Mouse (Mus musculus): ENCODE measurements around the gene Akt1s1. TPM values are rescaled to one million over a fixed set of nuclear protein-coding genes. Genes with fewer than 3 reads are reported as not detected.

Gene Akt1s1
- polyA plus RNA-seq, 1 experiment from 2014 or later = 89.7 TPM

DNA sequence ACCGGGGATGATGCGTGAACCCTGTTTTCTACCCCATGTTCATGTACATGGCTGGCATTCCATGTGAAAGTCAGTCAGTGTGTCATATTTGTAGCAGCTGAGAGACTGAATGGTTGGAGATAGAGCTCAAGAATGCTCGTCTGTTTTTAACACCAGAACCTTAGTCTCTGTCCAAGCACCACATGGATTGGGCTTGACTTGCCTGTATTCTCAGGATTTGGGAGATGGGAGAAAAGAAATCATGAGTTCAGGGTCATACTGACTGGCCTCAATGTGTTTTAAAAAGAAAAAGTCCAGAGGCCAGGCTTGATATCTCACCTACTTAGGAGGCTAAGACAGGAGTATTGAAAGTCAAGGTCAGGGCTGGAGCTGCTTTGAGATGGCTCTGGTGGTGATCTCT is 31.4 kb upstream of the Akt1s1 start:
- peak overlapping the region; percentile 68 for H3K4me3 ChIP-seq
- H3K9ac ChIP-seq = peak overlapping the region; percentile 71; the same call in 1 of the 2 replicates
- H3K4me2 ChIP-seq = peak overlapping the region; percentile 63
- 30% methylated on average over 3 of the region's 3 CpGs for WGBS
- no peaks in the 10 kb centered on the region for H3K9me3 ChIP-seq
- no peak for ATAC-seq (replicated peaks)
- peaks cover 46% of the 10 kb centered on the region for H3K4me1 ChIP-seq
- H3K36me3 ChIP-seq (replicated peaks) = no peaks in the 10 kb centered on the region
- no peak overlapping the region for H3K27ac ChIP-seq
- no peaks in the 10 kb centered on the region for H3K27me3 ChIP-seq (replicated peaks)

DNA sequence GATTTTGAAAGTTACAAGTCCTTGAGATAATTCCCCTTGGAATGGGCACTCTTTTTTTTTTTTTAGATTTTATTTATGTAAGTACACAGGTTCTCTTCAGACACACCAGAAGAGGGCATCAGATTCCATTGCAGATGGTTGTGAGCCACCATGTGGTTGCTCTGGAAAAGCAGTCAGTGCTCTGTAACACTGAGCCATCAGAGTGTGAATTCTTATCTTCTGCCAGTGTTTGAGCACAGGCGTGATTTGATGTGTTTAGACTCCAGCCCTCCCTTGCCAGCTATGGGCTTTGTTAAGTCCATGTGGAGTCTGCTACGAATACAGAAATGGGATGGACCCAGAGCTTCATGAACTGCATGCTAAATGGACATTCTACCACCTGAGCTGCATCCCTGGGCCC is 30.6 kb upstream of the Akt1s1 start:
- Histone ChIP-seq H3K9ac (peak overlapping the region; percentile 19; the same call in 1 of the 2 replicates), H3K4me3 (peak overlapping the region; percentile 68; the same call in 1 of the 2 replicates), H3K4me1 (peaks cover 51% of the 10 kb centered on the region), H3K36me3 (replicated peaks) (no peaks in the 10 kb centered on the region), H3K27me3 (replicated peaks) (no peaks in the 10 kb centered on the region), H3K27ac (no peak overlapping the region), H3K9me3 (no peaks in the 10 kb centered on the region), H3K4me2 (peak overlapping the region; percentile 63)
- no peak for ATAC-seq (replicated peaks)
- WGBS = 24% methylated on average over 2 of the region's 2 CpGs

DNA sequence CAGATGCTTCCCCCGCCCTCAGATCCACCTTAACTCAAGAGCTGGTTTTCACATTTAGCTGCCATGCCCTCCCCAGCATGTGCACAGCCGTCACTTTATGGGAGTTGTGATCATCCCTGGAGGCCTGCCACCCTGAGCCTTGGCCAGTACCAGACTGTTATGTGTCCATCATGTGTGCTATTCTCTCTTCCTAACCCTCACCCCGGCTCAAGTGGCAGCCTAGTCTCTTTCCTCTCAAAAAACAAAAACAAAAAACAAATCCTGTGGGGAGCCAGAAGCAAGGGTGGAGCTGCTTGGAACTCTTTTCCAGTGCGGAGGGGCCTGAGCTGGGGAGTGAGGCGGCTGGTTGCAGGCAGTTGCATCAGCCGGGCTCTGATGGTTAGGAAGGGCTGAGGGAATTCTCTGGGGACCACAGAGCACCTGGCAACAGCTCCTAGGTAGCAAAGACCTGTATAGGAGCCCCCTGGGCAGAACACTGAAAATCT is 30.0 kb upstream of the Akt1s1 start:
- Histone ChIP-seq H3K27me3 (replicated peaks) (no peaks in the 10 kb centered on the region), H3K4me1 (peaks cover 55% of the 10 kb centered on the region), H3K9me3 (no peaks in the 10 kb centered on the region), H3K4me2 (peak overlapping the region; percentile 63), H3K27ac (peak overlapping the region; percentile 24; the same call in 1 of the 2 replicates), H3K36me3 (replicated peaks) (no peaks in the 10 kb centered on the region), H3K4me3 (peak overlapping the region; percentile 68; the same call in 1 of the 2 replicates), H3K9ac (peak overlapping the region; percentile 19; the same call in 1 of the 2 replicates)
- 30% methylated on average over 6 of the region's 6 CpGs for WGBS
- ATAC-seq (replicated peaks) = no peak

DNA sequence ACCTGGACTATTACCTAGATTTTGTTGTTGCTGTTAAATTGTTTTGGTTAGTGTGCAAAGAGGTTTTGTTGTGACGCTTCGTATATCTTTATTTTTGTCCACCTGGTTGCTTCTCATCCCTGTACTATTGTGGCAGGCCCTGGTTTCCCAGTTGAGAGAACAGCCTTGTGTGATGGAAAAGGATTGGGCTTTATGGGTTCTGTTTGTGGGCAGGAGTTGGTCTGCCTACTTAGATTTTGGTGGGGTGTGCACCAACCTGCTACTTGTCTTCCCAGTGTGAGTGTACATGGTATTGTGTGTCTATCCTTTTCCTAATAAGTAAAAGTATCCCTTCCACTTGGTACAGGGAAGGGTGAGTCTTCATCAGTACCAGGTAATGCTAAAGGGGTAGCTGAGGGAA is 29.4 kb upstream of the Akt1s1 start:
- H3K27ac ChIP-seq = peak overlapping the region; percentile 24; the same call in 1 of the 2 replicates
- no peaks in the 10 kb centered on the region for H3K36me3 ChIP-seq (replicated peaks)
- WGBS = 95% methylated on average over 2 of the region's 2 CpGs
- peaks cover 55% of the 10 kb centered on the region for H3K4me1 ChIP-seq
- H3K9me3 ChIP-seq = no peaks in the 10 kb centered on the region
- ATAC-seq (replicated peaks) = no peak
- H3K4me3 ChIP-seq = no peak overlapping the region
- H3K9ac ChIP-seq = no peak overlapping the region
- H3K4me2 ChIP-seq = peak overlapping the region; percentile 63
- no peaks in the 10 kb centered on the region for H3K27me3 ChIP-seq (replicated peaks)

DNA sequence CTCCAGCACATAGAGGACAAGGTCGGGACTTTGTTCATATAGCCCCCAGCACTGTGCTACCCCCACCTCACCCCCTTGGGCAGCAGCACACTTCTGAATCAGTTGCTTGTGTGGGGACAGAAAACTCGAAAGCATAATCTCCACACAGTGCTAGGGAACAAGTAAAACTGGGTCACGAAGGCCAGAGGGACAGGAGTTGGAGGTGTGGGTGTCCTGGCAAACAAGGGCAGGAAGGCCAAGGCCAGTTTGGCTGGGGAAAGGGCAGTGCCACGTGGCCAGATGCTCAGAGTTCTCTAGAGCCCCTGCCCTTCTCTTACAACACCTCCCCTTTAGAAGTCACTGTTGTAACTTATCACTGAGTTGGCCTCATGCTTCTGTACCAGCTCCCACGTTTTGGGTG is 28.9 kb upstream of the Akt1s1 start:
- no peak overlapping the region for H3K27ac ChIP-seq
- H3K9ac ChIP-seq = no peak overlapping the region
- 74% methylated on average over 5 of the region's 5 CpGs for WGBS
- ATAC-seq (replicated peaks) = no peak
- H3K36me3 ChIP-seq (replicated peaks) = no peaks in the 10 kb centered on the region
- peaks cover 52% of the 10 kb centered on the region for H3K4me1 ChIP-seq
- no peak overlapping the region for H3K4me3 ChIP-seq
- H3K9me3 ChIP-seq = no peaks in the 10 kb centered on the region
- H3K27me3 ChIP-seq (replicated peaks) = no peaks in the 10 kb centered on the region
- H3K4me2 ChIP-seq = no peak overlapping the region; the same call in 1 of the 2 replicates

DNA sequence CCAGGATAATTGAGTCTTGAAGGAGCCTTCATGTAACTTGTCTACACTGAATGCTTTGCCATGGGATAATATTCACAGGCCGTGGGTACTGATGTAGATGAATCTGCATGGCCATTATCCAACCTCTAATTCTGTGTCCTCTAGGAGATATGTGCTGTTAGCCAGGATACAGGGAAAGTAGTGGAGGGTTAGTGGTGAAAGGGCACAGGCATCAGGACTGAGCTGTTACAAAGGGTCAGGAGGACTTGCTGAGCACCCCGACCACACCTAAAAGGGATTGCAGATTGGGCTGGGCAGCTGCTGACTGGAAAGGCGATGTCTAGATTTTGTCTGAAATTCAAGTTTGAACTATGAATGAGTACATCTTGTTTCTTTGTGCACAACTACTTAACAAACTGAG is 28.3 kb upstream of the Akt1s1 start:
- no peak overlapping the region for H3K27ac ChIP-seq
- peaks cover 45% of the 10 kb centered on the region for H3K4me1 ChIP-seq
- no peaks in the 10 kb centered on the region for H3K36me3 ChIP-seq (replicated peaks)
- no peaks in the 10 kb centered on the region for H3K9me3 ChIP-seq
- WGBS = 88% methylated on average over 3 of the region's 3 CpGs
- no peak for ATAC-seq (replicated peaks)
- no peak overlapping the region for H3K9ac ChIP-seq
- no peaks in the 10 kb centered on the region for H3K27me3 ChIP-seq (replicated peaks)
- no peak overlapping the region for H3K4me3 ChIP-seq
- H3K4me2 ChIP-seq = no peak overlapping the region

DNA sequence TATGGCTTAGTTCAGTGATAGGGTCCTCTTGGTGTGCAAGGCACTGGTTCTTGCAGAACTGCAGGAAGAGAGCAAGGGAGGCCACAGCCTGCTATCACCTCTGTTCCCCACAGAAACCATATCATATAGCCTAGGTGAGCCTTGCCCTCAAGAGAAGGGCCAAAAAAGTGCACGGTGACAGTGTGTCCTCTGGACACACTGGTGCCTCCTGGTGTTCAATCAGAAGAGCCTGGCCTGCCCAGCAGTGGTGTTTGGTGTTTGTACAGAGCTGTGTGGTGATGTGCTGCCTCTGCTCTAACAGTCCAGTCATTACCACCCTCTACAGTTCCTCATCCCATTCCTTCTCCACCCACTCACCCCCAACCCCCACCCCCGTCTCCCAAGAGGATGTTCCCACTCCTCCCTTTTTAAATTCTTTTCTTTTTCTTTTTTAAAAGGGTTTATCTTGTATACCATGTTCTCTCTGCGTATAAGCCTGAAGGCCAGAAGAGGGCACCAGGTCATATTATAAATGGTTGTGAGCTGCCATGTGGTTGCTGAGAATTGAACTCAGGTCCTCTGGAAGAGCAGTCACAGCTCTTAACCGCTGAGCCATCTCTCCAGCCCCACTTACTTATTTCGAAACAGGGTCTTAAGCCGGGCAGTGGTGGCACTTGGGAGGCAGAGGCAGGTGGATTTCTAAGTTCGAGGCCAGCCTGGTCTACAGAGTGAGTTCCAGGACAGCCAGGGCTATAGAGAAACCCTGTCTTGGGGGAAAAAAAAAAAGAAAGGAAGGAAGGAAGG is 26.9 kb upstream of the Akt1s1 start:
- Histone ChIP-seq H3K27me3 (replicated peaks) (no peaks in the 10 kb centered on the region), H3K4me1 (peaks cover 44% of the 10 kb centered on the region), H3K36me3 (replicated peaks) (no peaks in the 10 kb centered on the region), H3K9ac (no peak overlapping the region), H3K4me3 (no peak overlapping the region), H3K9me3 (no peaks in the 10 kb centered on the region), H3K4me2 (no peak overlapping the region), H3K27ac (no peak overlapping the region)
- WGBS = 87% methylated on average over 7 of the region's 7 CpGs
- no peak for ATAC-seq (replicated peaks)

DNA sequence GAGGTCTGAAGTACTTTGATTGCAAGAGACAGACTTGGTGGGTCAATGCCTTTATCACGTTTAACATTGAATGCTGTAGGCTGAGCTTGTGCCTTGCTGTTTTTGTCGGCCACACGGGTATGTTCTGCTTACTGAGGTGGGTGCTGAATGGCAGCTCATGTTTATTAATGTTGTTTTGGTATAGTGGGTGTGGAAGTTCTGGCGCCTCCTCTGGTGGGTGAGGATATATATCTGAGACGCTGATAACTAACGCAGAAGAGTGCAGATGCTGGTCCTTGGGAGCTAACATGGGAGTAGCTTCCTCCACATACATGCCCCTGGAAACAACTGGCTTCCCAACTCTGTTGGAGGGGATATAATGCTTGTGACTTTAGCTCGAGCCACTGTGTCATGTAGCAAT is 25.4 kb upstream of the Akt1s1 start:
- H3K4me1 ChIP-seq = peaks cover 28% of the 10 kb centered on the region
- WGBS = 38% methylated on average over 7 of the region's 7 CpGs

DNA sequence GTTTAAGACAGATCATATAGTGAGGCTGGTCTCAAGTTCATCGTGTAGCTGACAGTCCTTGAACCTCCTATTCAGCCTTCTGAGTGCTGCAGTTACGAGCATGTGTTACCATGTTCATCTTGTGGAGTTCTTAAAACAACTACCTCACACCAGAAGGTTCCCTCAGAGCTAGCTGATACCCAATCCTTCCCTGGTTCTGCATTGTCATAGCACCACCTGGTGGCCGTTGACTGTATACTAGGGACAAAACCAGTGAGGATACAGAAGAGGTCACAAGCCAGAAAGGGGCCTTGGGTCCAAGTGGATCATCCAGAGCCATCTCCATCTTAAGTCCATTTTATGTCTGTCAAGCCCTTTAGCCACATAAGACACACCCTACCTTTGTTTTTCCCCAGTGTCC is 23.9 kb upstream of the Akt1s1 start:
- H3K27me3 ChIP-seq (replicated peaks) = no peaks in the 10 kb centered on the region
- H3K4me2 ChIP-seq = no peak overlapping the region
- no peak overlapping the region for H3K9ac ChIP-seq
- no peaks in the 10 kb centered on the region for H3K9me3 ChIP-seq
- ATAC-seq (replicated peaks) = peak; percentile 68
- no peak overlapping the region for H3K4me3 ChIP-seq
- peaks cover 10% of the 10 kb centered on the region; the same call in 1 of the 2 replicates for H3K36me3 ChIP-seq (replicated peaks)
- peaks cover 13% of the 10 kb centered on the region for H3K4me1 ChIP-seq
- no peak overlapping the region for H3K27ac ChIP-seq
- 18% methylated on average over 3 of the region's 3 CpGs for WGBS

More for the DNA sequence above, 25.4 kb upstream of the Akt1s1 start:
- no peaks in the 10 kb centered on the region for H3K27me3 ChIP-seq (replicated peaks)
- no peak overlapping the region for H3K4me3 ChIP-seq
- H3K9ac ChIP-seq = no peak overlapping the region
- H3K9me3 ChIP-seq = no peaks in the 10 kb centered on the region
- H3K4me2 ChIP-seq = no peak overlapping the region
- no peak for ATAC-seq (replicated peaks)
- H3K27ac ChIP-seq = no peak overlapping the region
- no peaks in the 10 kb centered on the region for H3K36me3 ChIP-seq (replicated peaks)

DNA sequence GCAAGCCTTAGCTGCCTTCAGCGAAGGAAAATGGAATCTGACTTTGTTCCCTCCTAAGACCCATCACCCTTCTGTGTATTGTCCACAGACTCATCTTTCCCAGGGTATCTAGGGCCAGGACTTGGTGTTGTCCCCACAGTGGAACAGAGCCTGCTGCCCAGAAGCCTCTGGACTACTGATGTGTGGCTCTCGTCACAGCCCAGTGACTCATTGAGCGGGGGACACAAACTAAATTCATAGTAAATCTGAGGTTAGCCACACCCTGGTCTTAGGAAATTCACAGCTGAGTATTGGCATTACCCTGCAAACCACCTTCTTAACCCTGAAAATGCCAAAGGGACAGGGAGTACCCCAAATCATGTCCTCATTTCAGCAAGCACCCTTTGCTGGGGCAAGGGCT is 22.0 kb upstream of the Akt1s1 start:
- ATAC-seq (replicated peaks) = no peak
- H3K9me3 ChIP-seq = no peaks in the 10 kb centered on the region
- no peaks in the 10 kb centered on the region for H3K27me3 ChIP-seq (replicated peaks)
- WGBS = 88% methylated on average over 3 of the region's 3 CpGs
- no peak overlapping the region for H3K4me3 ChIP-seq
- peaks cover 28% of the 10 kb centered on the region for H3K36me3 ChIP-seq (replicated peaks)
- H3K4me2 ChIP-seq = no peak overlapping the region
- no peak overlapping the region for H3K27ac ChIP-seq
- H3K4me1 ChIP-seq = peaks cover 9% of the 10 kb centered on the region; the same call in 1 of the 2 replicates
- H3K9ac ChIP-seq = no peak overlapping the region

DNA sequence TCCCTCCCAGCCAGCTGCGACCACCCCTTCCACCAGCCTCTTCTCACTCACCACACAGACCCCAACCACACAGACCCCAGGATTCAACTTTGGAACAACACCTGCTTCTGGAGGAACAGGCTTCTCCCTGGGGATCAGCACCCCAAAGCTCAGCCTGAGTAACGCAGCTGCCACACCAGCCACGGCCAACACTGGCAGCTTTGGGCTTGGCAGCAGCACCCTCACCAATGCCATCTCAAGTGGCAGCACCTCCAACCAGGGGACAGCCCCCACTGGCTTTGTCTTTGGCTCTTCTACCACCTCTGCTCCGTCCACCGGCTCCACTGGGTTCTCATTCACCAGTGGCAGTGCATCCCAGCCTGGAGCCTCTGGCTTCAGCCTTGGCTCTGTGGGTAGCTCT is 20.1 kb upstream of the Akt1s1 start:
- H3K27ac ChIP-seq = no peak overlapping the region
- H3K4me2 ChIP-seq = no peak overlapping the region
- no peaks in the 10 kb centered on the region for H3K4me1 ChIP-seq
- no peaks in the 10 kb centered on the region for H3K9me3 ChIP-seq
- ATAC-seq (replicated peaks) = no peak
- no peak overlapping the region for H3K4me3 ChIP-seq
- H3K9ac ChIP-seq = no peak overlapping the region
- no peaks in the 10 kb centered on the region for H3K27me3 ChIP-seq (replicated peaks)
- WGBS = 86% methylated on average over 5 of the region's 5 CpGs
- H3K36me3 ChIP-seq (replicated peaks) = peaks cover 32% of the 10 kb centered on the region

DNA sequence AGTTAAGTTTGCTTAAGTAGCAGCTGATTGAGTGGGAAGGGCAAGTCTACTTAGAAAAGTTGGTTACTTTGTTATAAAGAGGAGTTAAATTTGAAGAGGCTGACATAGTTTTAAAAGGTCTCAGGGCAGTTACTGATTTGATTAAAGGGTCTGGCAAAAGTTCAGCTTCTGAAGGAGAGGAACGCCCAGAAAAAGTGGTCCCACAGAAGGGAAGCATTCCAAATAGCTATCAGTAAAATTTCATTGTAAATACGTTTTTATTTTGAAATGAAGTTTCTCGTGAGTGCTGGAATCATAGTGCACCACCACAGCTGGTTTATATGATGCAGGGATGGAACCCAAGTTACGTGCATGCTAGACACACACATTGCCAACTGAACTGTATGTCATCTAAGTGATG is 16.0 kb upstream of the Akt1s1 start:
- ATAC-seq (replicated peaks) = no peak
- no peaks in the 10 kb centered on the region for H3K9me3 ChIP-seq
- 81% methylated on average over 4 of the region's 4 CpGs for WGBS
- H3K27me3 ChIP-seq (replicated peaks) = no peaks in the 10 kb centered on the region
- no peak overlapping the region for H3K9ac ChIP-seq
- H3K4me2 ChIP-seq = no peak overlapping the region
- H3K4me1 ChIP-seq = no peaks in the 10 kb centered on the region
- H3K27ac ChIP-seq = no peak overlapping the region
- H3K4me3 ChIP-seq = no peak overlapping the region
- H3K36me3 ChIP-seq (replicated peaks) = peaks cover 32% of the 10 kb centered on the region

Measured in midbrain, embryonic 15.5 days (tissue).